Mouse (Mus musculus): ENCODE measurements around the gene Spryd7.

DNA sequence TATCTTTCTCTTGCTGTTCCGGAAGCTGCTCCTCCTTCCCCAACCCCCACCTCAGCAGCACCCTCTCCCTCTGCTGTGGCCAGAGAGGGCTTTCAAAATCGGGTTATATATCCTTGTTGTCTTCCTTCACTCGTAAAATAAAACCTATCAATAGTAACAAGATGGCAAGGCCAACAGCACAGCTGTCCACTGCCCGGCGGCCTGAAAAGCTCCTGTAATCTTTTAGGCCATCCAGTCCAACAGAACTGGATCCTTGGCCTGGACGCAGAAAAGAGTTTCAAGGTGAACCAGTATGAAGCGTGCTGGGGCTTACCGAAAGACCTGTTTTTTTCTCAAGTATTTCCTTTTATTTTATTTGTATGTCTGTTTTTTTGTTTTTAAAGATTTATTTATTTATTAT lies 19.3 kb upstream of the Spryd7 start:
- TF ChIP-seq CTCF (IDR thresholded peaks at IDR 0.05; ENCODE audit: control insufficient read depth, insufficient read depth, insufficient replicate concordance, low read depth, low read length), result no peak
- TF ChIP-seq POLR2A (IDR thresholded peaks at IDR 0.05; ENCODE audit: control insufficient read depth, low read depth, low read length), result no peak

All from testis, adult 2 months (tissue).